Mouse (Mus musculus): ENCODE data around the gene Trim45.

DNA sequence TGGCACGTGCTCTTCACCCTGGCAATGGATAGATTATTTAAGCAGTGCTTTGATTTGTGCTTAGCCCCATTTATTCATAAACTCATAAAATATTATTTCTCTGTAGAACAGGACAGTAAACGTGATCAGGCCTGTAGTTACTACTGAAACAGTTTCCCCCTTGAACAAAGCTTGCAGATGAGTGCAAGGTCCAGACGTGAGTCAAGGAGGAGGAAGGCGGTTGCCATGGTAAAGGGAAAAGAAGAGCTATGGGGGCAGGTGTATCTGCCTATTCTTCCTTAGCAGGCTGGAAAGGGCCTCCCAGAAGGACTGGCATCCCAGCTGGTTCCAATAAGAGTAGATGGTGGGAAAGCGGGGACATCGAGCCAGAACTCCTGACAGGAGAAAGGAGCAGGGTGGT is 40.6 kb upstream of the Trim45 start:
- TF ChIP-seq CTCF (IDR thresholded peaks at IDR 0.05; ENCODE audit: extremely low read depth, insufficient read depth, low read length) (no peak), POLR2A (IDR thresholded peaks at IDR 0.05; ENCODE audit: extremely low read depth, insufficient read depth, low read length) (no peak)

All from cortical plate, adult 2 months (tissue).